Mouse (Mus musculus) small intestine, adult 2 months (tissue): Measurements from ENCODE around the gene Fam120a. TPM values are rescaled to one million over a fixed set of nuclear protein-coding genes. Genes with fewer than 3 reads are reported as not detected.

Source experiments
- H3K27ac ChIP-seq: fragments of 200-500 bp; 2 replicates; pipeline ENCODE4 v1.5.1; 2012; ENCODE audit warnings: low read depth, low read length, control low read depth, inconsistent platforms; ENCODE audit not compliant: insufficient read depth
- H3K27me3 ChIP-seq: fragments of 200-500 bp; 2 replicates; pipeline ENCODE4 v1.6.1; 2012; ENCODE audit warnings: mild to moderate bottlenecking, moderate library complexity, low read length, inconsistent platforms; ENCODE audit not compliant: control insufficient read depth, insufficient read depth
- H3K36me3 ChIP-seq: fragments of 200-500 bp; 2 replicates; pipeline ENCODE4 v1.6.1; 2012; ENCODE audit warnings: mild to moderate bottlenecking, low read length, control low read depth, inconsistent platforms; ENCODE audit not compliant: control insufficient read depth, insufficient read depth
- H3K4me1 ChIP-seq: fragments of 200-500 bp; 2 replicates; pipeline ENCODE4 v1.6.1; 2012; ENCODE audit warnings: low read length, inconsistent platforms, mixed read lengths; ENCODE audit not compliant: control insufficient read depth, insufficient read depth, insufficient read length
- H3K4me3 ChIP-seq: fragments of 200-500 bp; 2 replicates; pipeline ENCODE4 v1.5.1; 2012; ENCODE audit warnings: low read depth, mild to moderate bottlenecking, control low read depth, inconsistent platforms, low read length, moderate library complexity
- CTCF ChIP-seq: fragments of 200-500 bp; IDR thresholded peaks from 2 replicates; pipeline ENCODE4 v1.5.1; 2012; ENCODE audit warnings: low read depth, mild to moderate bottlenecking, control low read depth, inconsistent platforms, low read length, moderate library complexity, mixed read lengths; ENCODE audit not compliant: insufficient replicate concordance, insufficient read length; ENCODE audit errors: extremely low read depth
- POLR2A ChIP-seq: fragments of 200-500 bp; IDR thresholded peaks from 2 replicates; pipeline ENCODE4 v1.6.1; 2012; ENCODE audit warnings: low read depth, mild to moderate bottlenecking, control low read depth, inconsistent platforms, low read length, moderate library complexity
- WGBS: fragments of 180-500 bp; shearing (Covaris S2); methylation state at CpG from one replicate; pipeline ENCODE4 v1.1.7; 2018; 5-methylcytosine and 5-hydroxymethylcytosine counted together
- polyA plus RNA-seq: library from polyadenylated mRNA; depleted of rRNA; stranded (reverse); fragments of >200 nt; gene quantifications from 2 replicates; pipeline ENCODE4 v1.2.3, GENCODE M21; 2012; rRNA removed

Gene Fam120a
- 56.5 and 80.1 TPM in 2 replicates for polyA plus RNA-seq

- TF ChIP-seq POLR2A (peak; percentile 69), CTCF (0 out of 2 replicates have a peak, but pooled peaks have one; percentile 10)
- H3K27me3 ChIP-seq = no peaks in the 10 kb centered on the region
- peak within 1 kb of the TSS; percentile 80 for H3K4me3 ChIP-seq
- WGBS = 3% methylated on average over 110 of the region's 116 CpGs
- H3K4me1 ChIP-seq = peaks cover 17% of the 10 kb centered on the region
- H3K27ac ChIP-seq = peak within 1 kb of the TSS; percentile 98
- H3K36me3 ChIP-seq = no peaks in the 10 kb centered on the region; the same call in 1 of the 2 replicates
Measured at GRCm38 (mm10) chr13:48967956-48968749, at the start of gene Fam120a. Gene Fam120a (minus strand): TSS chr13:48968017.

DNA sequence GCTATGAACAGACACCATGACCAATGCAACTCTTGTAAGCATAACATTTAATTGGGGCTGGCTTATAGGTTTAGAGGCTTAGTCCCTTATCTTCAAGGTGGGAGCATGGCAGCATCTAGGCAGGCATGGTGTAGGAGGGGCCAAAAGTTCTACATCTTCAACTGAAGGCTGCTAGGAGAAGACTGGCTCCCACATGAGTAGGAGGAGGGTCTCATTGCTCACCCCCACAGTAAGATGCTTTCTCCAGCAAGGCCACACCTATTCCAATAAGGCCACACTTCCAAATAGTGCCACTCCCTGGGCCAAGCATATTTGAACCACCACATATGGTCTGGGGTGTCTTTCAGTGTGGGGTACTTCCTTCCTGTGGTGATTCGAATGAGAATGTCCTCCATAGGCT, 49.6 kb upstream of the Fam120a start:
- Histone ChIP-seq H3K27me3 (no peaks in the 10 kb centered on the region), H3K27ac (no peak overlapping the region), H3K4me1 (no peaks in the 10 kb centered on the region; the same call in 1 of the 2 replicates), H3K36me3 (no peaks in the 10 kb centered on the region), H3K4me3 (no peak overlapping the region)
- 90% methylated on average over 1 of the region's 1 CpGs for WGBS
- no peak for TF ChIP-seq POLR2A
- TF ChIP-seq CTCF = no peak

DNA sequence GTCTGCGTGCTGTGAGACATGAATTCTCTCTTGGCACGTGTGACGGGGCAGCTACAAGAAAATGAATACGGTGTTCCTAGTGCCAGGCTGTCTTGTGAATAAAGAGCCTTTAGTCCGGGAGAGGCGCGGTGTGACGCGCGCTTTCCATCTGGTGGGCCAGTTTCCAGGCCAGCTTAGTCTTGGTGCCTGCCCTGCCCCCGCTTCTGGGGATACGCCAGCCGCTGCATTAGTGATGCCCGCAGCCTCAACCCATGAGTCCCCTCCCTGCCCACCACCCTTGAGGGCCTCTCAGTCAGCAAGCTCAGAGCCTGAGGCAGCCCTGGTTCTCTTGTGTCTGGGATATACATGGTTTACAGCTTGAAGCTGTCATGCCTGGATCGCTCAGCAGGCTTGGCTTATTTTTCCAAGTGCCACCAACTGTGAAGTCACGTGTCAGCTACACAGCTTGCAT, 48.5 kb upstream of the Fam120a start:
- no peaks in the 10 kb centered on the region; the same call in 1 of the 2 replicates for H3K4me1 ChIP-seq
- no peaks in the 10 kb centered on the region for H3K27me3 ChIP-seq
- 74% methylated on average over 16 of the region's 16 CpGs for WGBS
- H3K27ac ChIP-seq = no peak overlapping the region
- H3K36me3 ChIP-seq = no peaks in the 10 kb centered on the region
- no peak overlapping the region for H3K4me3 ChIP-seq
- TF ChIP-seq CTCF (no peak), POLR2A (no peak)

DNA sequence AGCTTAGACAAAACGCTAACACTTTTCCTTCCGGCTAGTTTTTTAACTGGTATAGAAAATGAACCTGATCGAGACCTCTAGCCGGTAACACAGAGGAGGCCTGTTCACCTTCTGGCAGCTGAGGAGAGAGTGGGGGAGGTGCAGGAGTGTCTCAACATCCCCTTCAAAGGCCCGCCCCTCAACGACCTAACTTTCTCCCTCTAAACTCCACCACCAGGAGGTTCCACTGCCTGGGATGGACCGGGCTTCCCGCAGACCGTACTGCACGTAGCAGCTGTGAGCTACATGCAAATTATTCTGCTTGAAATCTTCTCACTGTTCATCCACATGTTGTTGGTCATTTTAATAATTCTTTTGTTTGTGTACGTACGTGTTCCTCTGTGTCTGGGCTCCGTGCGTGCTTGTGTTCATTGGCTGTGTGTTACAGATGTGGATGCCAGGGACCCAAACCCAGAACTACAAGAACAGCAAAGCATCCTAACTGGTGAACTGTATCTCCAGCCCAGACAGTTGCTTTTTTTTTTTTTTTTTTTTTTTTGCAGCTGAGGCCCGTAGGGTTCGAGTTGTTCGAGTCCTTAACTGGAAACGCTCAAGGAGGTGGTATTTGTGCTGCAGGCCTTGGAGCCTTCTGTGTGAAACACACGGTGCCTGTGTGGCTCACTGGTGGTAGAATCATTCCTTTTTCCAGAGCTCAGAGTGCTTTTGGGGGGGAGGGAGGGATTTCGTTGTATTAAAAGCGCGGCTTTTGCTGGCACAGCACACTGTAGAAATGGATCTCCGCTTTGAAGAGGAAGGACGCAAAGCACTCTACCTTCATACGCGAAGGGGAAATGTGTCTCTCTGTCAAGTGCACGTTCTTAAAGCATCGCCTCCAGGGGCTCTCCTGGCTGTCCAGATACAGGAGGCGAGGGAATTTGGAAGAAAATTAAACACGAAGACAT, 47.8 kb upstream of the Fam120a start:
- no peaks in the 10 kb centered on the region for H3K36me3 ChIP-seq
- H3K4me1 ChIP-seq = no peaks in the 10 kb centered on the region; the same call in 1 of the 2 replicates
- TF ChIP-seq CTCF (peak; percentile 16; the same call in 1 of the 2 replicates), POLR2A (no peak)
- peak overlapping the region; percentile 34 for H3K4me3 ChIP-seq
- H3K27ac ChIP-seq = no peak overlapping the region
- WGBS = 46% methylated on average over 30 of the region's 30 CpGs
- no peaks in the 10 kb centered on the region for H3K27me3 ChIP-seq

DNA sequence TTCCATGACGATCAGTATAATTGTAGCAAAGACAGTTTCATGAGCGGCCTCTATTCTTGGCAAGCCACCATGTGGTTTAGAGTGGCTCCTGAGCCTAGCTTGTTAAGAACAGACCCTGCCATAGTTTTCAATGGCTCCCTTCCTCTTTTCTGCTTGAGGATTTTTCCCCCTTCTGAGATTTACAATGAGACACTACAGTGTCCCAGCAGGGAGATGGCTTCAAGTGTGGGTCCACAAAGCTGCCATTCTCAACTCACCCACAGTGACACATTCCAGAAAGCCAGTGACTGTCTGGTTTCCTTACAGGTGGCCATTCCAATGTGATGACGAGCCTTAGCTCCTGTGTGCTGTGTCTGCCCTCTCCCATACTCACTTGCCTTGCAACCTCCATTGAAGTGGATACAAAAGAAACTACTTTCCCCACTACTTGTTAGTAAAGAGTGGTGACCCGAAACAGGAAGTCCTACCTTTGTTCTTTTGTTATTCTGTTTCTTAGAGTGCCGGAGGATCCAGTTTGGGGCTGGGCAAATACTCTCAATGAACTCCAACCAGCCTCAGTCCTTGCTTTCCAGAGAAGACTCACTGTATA, 45.5 kb upstream of the Fam120a start:
- H3K27ac ChIP-seq = no peak overlapping the region
- H3K4me1 ChIP-seq = no peaks in the 10 kb centered on the region
- no peaks in the 10 kb centered on the region for H3K36me3 ChIP-seq
- WGBS = 81% methylated on average over 5 of the region's 5 CpGs
- no peak for TF ChIP-seq CTCF
- no peak for TF ChIP-seq POLR2A
- H3K4me3 ChIP-seq = no peak overlapping the region
- no peaks in the 10 kb centered on the region for H3K27me3 ChIP-seq

DNA sequence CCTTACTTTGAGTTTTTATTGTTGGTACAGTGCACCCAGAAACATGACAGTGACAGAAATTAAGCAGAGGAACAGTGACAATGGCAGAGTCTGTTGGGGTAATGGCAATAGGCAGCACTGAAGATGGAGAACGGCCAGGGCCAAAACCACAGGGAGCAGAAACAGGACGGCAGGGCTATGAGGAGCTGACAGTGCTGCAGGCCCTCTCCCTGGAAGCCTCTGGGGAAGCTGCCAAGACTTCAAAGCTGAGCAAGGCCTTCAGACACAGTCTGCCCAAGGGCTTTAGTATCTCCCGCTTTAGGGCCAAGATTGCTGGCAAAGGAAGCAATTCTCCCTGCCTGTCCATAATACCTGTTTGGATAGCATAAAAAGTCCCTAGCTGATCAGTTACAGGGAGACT, 33.9 kb upstream of the Fam120a start:
- Histone ChIP-seq H3K27me3 (no peaks in the 10 kb centered on the region), H3K4me1 (no peaks in the 10 kb centered on the region), H3K27ac (no peak overlapping the region), H3K4me3 (no peak overlapping the region), H3K36me3 (no peaks in the 10 kb centered on the region)
- TF ChIP-seq CTCF (no peak), POLR2A (no peak)
- WGBS = 62% methylated on average over 3 of the region's 3 CpGs
